Mouse (Mus musculus): ENCODE measurements around the gene Irs1. TPM values are rescaled to one million over a fixed set of nuclear protein-coding genes. Genes with fewer than 3 reads are reported as not detected.

The Irs1 gene
- polyA plus RNA-seq, 1 experiment from 2014 or later = 7.2 TPM

- Histone ChIP-seq H3K4me1 (ENCODE audit: control insufficient read depth, insufficient read depth, low read depth, low read length) (peaks cover 47% of the 10 kb centered on the region), H3K27ac (ENCODE audit: low read depth, low read length) (peak overlapping the region; percentile 93), H3K4me3 (ENCODE audit: low read length) (peak overlapping the region; percentile 54), H3K27me3 (replicated peaks; ENCODE audit: control insufficient read depth, insufficient read depth, low read length) (no peaks in the 10 kb centered on the region), H3K36me3 (ENCODE audit: control insufficient read depth, insufficient read depth, low read length) (peaks cover 7% of the 10 kb centered on the region; the same call in 1 of the 2 replicates), H3K9me3 (ENCODE audit: control insufficient read depth, low read length) (no peaks in the 10 kb centered on the region), H3K4me2 (ENCODE audit: low read length) (peak overlapping the region; percentile 83), H3K9ac (ENCODE audit: low read depth, low read length) (peak overlapping the region; percentile 76)
- no peak for ATAC-seq
- 14% methylated on average over 4 of the region's 4 CpGs for WGBS
Observed at GRCm38 (mm10) chr1:82284403-82284802, 6.8 kb downstream of the Irs1 start.

GRCm38 (mm10) chr1:82283901-82284301 is 7.3 kb downstream of the Irs1 start:
- Histone ChIP-seq H3K4me1 (ENCODE audit: control insufficient read depth, insufficient read depth, low read depth, low read length) (peaks cover 42% of the 10 kb centered on the region), H3K27ac (ENCODE audit: low read depth, low read length) (peak overlapping the region; percentile 93), H3K27me3 (replicated peaks; ENCODE audit: control insufficient read depth, insufficient read depth, low read length) (no peaks in the 10 kb centered on the region), H3K4me2 (ENCODE audit: low read length) (peak overlapping the region; percentile 83), H3K36me3 (ENCODE audit: control insufficient read depth, insufficient read depth, low read length) (peaks cover 7% of the 10 kb centered on the region; the same call in 1 of the 2 replicates), H3K4me3 (ENCODE audit: low read length) (peak overlapping the region; percentile 54), H3K9me3 (ENCODE audit: control insufficient read depth, low read length) (no peaks in the 10 kb centered on the region), H3K9ac (ENCODE audit: low read depth, low read length) (peak overlapping the region; percentile 76)
- ATAC-seq = peak; percentile 17; the same call in 1 of the 2 replicates
- WGBS = 0% methylated on average over 1 of the region's 1 CpGs

- peak; percentile 98 for ATAC-seq
- H3K4me3 ChIP-seq (ENCODE audit: low read length) = peak overlapping the region; percentile 54
- no peaks in the 10 kb centered on the region for H3K9me3 ChIP-seq (ENCODE audit: control insufficient read depth, low read length)
- H3K27me3 ChIP-seq (replicated peaks; ENCODE audit: control insufficient read depth, insufficient read depth, low read length) = no peaks in the 10 kb centered on the region
- WGBS = under 1% methylated on average over 31 of the region's 35 CpGs
- H3K4me2 ChIP-seq (ENCODE audit: low read length) = peak overlapping the region; percentile 83
- peak overlapping the region; percentile 93 for H3K27ac ChIP-seq (ENCODE audit: low read depth, low read length)
- H3K9ac ChIP-seq (ENCODE audit: low read depth, low read length) = peak overlapping the region; percentile 76
- peaks cover 1% of the 10 kb centered on the region; the same call in 1 of the 2 replicates for H3K36me3 ChIP-seq (ENCODE audit: control insufficient read depth, insufficient read depth, low read length)
- peaks cover 34% of the 10 kb centered on the region for H3K4me1 ChIP-seq (ENCODE audit: control insufficient read depth, insufficient read depth, low read depth, low read length)
Observed at GRCm38 (mm10) chr1:82282992-82283611, 8.1 kb downstream of the Irs1 start.

- Histone ChIP-seq H3K9ac (ENCODE audit: low read depth, low read length) (no peak overlapping the region), H3K9me3 (ENCODE audit: control insufficient read depth, low read length) (no peaks in the 10 kb centered on the region), H3K4me3 (ENCODE audit: low read length) (no peak overlapping the region), H3K4me2 (ENCODE audit: low read length) (no peak overlapping the region), H3K27ac (ENCODE audit: low read depth, low read length) (no peak overlapping the region), H3K27me3 (replicated peaks; ENCODE audit: control insufficient read depth, insufficient read depth, low read length) (no peaks in the 10 kb centered on the region), H3K4me1 (ENCODE audit: control insufficient read depth, insufficient read depth, low read depth, low read length) (peaks cover 21% of the 10 kb centered on the region), H3K36me3 (ENCODE audit: control insufficient read depth, insufficient read depth, low read length) (0 out of 2 replicates have a peak, but pooled peaks cover 2% of the 10 kb centered on the region)
- 85% methylated on average over 6 of the region's 6 CpGs for WGBS
- ATAC-seq = no peak
Observed at GRCm38 (mm10) chr1:82281823-82282222, 9.4 kb downstream of the Irs1 start.

- H3K27me3 ChIP-seq (replicated peaks; ENCODE audit: control insufficient read depth, insufficient read depth, low read length) = no peaks in the 10 kb centered on the region
- no peak overlapping the region for H3K27ac ChIP-seq (ENCODE audit: low read depth, low read length)
- 80% methylated on average over 1 of the region's 1 CpGs for WGBS
- H3K4me1 ChIP-seq (ENCODE audit: control insufficient read depth, insufficient read depth, low read depth, low read length) = peaks cover 13% of the 10 kb centered on the region
- H3K9me3 ChIP-seq (ENCODE audit: control insufficient read depth, low read length) = no peaks in the 10 kb centered on the region
- H3K4me3 ChIP-seq (ENCODE audit: low read length) = no peak overlapping the region
- H3K4me2 ChIP-seq (ENCODE audit: low read length) = no peak overlapping the region
- no peak overlapping the region for H3K9ac ChIP-seq (ENCODE audit: low read depth, low read length)
- peaks cover 6% of the 10 kb centered on the region; the same call in 1 of the 2 replicates for H3K36me3 ChIP-seq (ENCODE audit: control insufficient read depth, insufficient read depth, low read length)
- no peak for ATAC-seq
Observed at GRCm38 (mm10) chr1:82279768-82280167, 11.4 kb downstream of the Irs1 start.

GRCm38 (mm10) chr1:82274361-82274760 is 16.9 kb downstream of the Irs1 start:
- Histone ChIP-seq H3K36me3 (ENCODE audit: control insufficient read depth, insufficient read depth, low read length) (peaks cover 6% of the 10 kb centered on the region; the same call in 1 of the 2 replicates), H3K27me3 (replicated peaks; ENCODE audit: control insufficient read depth, insufficient read depth, low read length) (no peaks in the 10 kb centered on the region), H3K27ac (ENCODE audit: low read depth, low read length) (no peak overlapping the region), H3K4me2 (ENCODE audit: low read length) (no peak overlapping the region), H3K4me3 (ENCODE audit: low read length) (no peak overlapping the region), H3K4me1 (ENCODE audit: control insufficient read depth, insufficient read depth, low read depth, low read length) (no peaks in the 10 kb centered on the region; the same call in 1 of the 2 replicates), H3K9me3 (ENCODE audit: control insufficient read depth, low read length) (no peaks in the 10 kb centered on the region), H3K9ac (ENCODE audit: low read depth, low read length) (no peak overlapping the region)
- no peak for ATAC-seq
- 71% methylated on average over 1 of the region's 1 CpGs for WGBS

GRCm38 (mm10) chr1:82273529-82273928 is 17.7 kb downstream of the Irs1 start:
- 19% methylated on average over 6 of the region's 6 CpGs for WGBS

GRCm38 (mm10) chr1:82272231-82272630 is 19.0 kb downstream of the Irs1 start:
- Histone ChIP-seq H3K36me3 (ENCODE audit: control insufficient read depth, insufficient read depth, low read length) (peaks cover 4% of the 10 kb centered on the region; the same call in 1 of the 2 replicates), H3K9ac (ENCODE audit: low read depth, low read length) (no peak overlapping the region), H3K27me3 (replicated peaks; ENCODE audit: control insufficient read depth, insufficient read depth, low read length) (no peaks in the 10 kb centered on the region), H3K27ac (ENCODE audit: low read depth, low read length) (no peak overlapping the region), H3K4me1 (ENCODE audit: control insufficient read depth, insufficient read depth, low read depth, low read length) (no peaks in the 10 kb centered on the region; the same call in 1 of the 2 replicates), H3K4me2 (ENCODE audit: low read length) (no peak overlapping the region), H3K4me3 (ENCODE audit: low read length) (no peak overlapping the region), H3K9me3 (ENCODE audit: control insufficient read depth, low read length) (no peaks in the 10 kb centered on the region)
- ATAC-seq = no peak
- 80% methylated on average over 5 of the region's 5 CpGs for WGBS

More at GRCm38 (mm10) chr1:82273529-82273928, 17.7 kb downstream of the Irs1 start:
- Histone ChIP-seq H3K9me3 (ENCODE audit: control insufficient read depth, low read length) (no peaks in the 10 kb centered on the region), H3K4me1 (ENCODE audit: control insufficient read depth, insufficient read depth, low read depth, low read length) (no peaks in the 10 kb centered on the region; the same call in 1 of the 2 replicates), H3K27ac (ENCODE audit: low read depth, low read length) (no peak overlapping the region), H3K4me3 (ENCODE audit: low read length) (no peak overlapping the region), H3K27me3 (replicated peaks; ENCODE audit: control insufficient read depth, insufficient read depth, low read length) (no peaks in the 10 kb centered on the region), H3K36me3 (ENCODE audit: control insufficient read depth, insufficient read depth, low read length) (peaks cover 6% of the 10 kb centered on the region; the same call in 1 of the 2 replicates), H3K9ac (ENCODE audit: low read depth, low read length) (no peak overlapping the region), H3K4me2 (ENCODE audit: low read length) (no peak overlapping the region)
- no peak for ATAC-seq

GRCm38 (mm10) chr1:82267547-82267946 is 23.7 kb downstream of the Irs1 start:
- 85% methylated on average over 4 of the region's 4 CpGs for WGBS
- Histone ChIP-seq H3K4me1 (ENCODE audit: control insufficient read depth, insufficient read depth, low read depth, low read length) (no peaks in the 10 kb centered on the region), H3K9ac (ENCODE audit: low read depth, low read length) (no peak overlapping the region), H3K4me2 (ENCODE audit: low read length) (no peak overlapping the region), H3K9me3 (ENCODE audit: control insufficient read depth, low read length) (no peaks in the 10 kb centered on the region), H3K36me3 (ENCODE audit: control insufficient read depth, insufficient read depth, low read length) (no peaks in the 10 kb centered on the region), H3K27ac (ENCODE audit: low read depth, low read length) (no peak overlapping the region), H3K4me3 (ENCODE audit: low read length) (no peak overlapping the region), H3K27me3 (replicated peaks; ENCODE audit: control insufficient read depth, insufficient read depth, low read length) (no peaks in the 10 kb centered on the region)
- no peak for ATAC-seq

All from hindbrain, embryonic 16.5 days (tissue).